Mouse (Mus musculus) cerebellum, adult 2 months (tissue): Measurements from ENCODE around the gene Tmem239.

Experiments
- CTCF ChIP-seq: fragments of 200-500 bp; IDR thresholded peaks from 2 replicates; pipeline ENCODE4 v1.5.1; 2011; ENCODE audit warnings: low read depth, mild to moderate bottlenecking, control low read depth, low read length, moderate library complexity, borderline replicate concordance; ENCODE audit not compliant: insufficient read depth
- POLR2A ChIP-seq: fragments of 200-500 bp; IDR thresholded peaks from 2 replicates; pipeline ENCODE4 v1.6.1; 2011; ENCODE audit warnings: low read length, control low read depth, borderline replicate concordance; ENCODE audit not compliant: insufficient read depth

- no peak for TF ChIP-seq POLR2A
- no peak for TF ChIP-seq CTCF
Observed at GRCm38 (mm10) chr2:130449021-130449793, 42.9 kb downstream of the Tmem239 start.
